Mouse (Mus musculus) adrenal gland, postnatal 14 days (tissue): ENCODE data around the gene Aff3. TPM values are rescaled to one million over a fixed set of nuclear protein-coding genes. Genes with fewer than 3 reads are reported as not detected.
"Not testable (repeated sequence)": the region's sequence is repeated elsewhere in the genome, so short reads cannot be mapped to it uniquely, and the experiment has no call there.

ENCODE experiments used
- DNase-seq: peaks from one replicate; pipeline ENCODE4 v3.0.0; 2021; ENCODE audit warnings: mixed read lengths
- total RNA-seq: library from RNA; stranded (reverse); gene quantifications from 2 replicates; pipeline ENCODE4 v1.2.3, GENCODE M21; 2021

Aff3 gene
- total RNA-seq, 1 experiment from 2014 or later, result 6.2 TPM

- DNase-seq, result no peak
Measured at GRCm38 (mm10) chr1:38436471-38437340, 228.0 kb downstream of the Aff3 start.

GRCm38 (mm10) chr1:38430311-38430710 is 234.4 kb downstream of the Aff3 start:
- not testable (repeated sequence) for DNase-seq

- no peak for DNase-seq
Measured at GRCm38 (mm10) chr1:38428708-38429683, 235.8 kb downstream of the Aff3 start.

- DNase-seq, result no peak
Measured at GRCm38 (mm10) chr1:38422921-38423320, 241.8 kb downstream of the Aff3 start.

GRCm38 (mm10) chr1:38419331-38419730 is 245.4 kb downstream of the Aff3 start:
- no peak for DNase-seq

GRCm38 (mm10) chr1:38418181-38419032 is 246.3 kb downstream of the Aff3 start:
- no peak for DNase-seq

GRCm38 (mm10) chr1:38417196-38417595 is 247.6 kb downstream of the Aff3 start:
- no peak for DNase-seq

- DNase-seq, result no peak
Measured at GRCm38 (mm10) chr1:38415511-38415910, 249.2 kb downstream of the Aff3 start.

GRCm38 (mm10) chr1:38411106-38411505 is 253.6 kb downstream of the Aff3 start:
- no peak for DNase-seq

GRCm38 (mm10) chr1:38410457-38410856 is 254.3 kb downstream of the Aff3 start:
- no peak for DNase-seq

- no peak for DNase-seq
Measured at GRCm38 (mm10) chr1:38408241-38408640, 256.5 kb downstream of the Aff3 start.

- peak; percentile 32 for DNase-seq
Measured at GRCm38 (mm10) chr1:38403781-38404180, 261.0 kb downstream of the Aff3 start.

- DNase-seq, result no peak
Measured at GRCm38 (mm10) chr1:38401856-38402255, 262.9 kb downstream of the Aff3 start.

GRCm38 (mm10) chr1:38399269-38399668 is 265.5 kb downstream of the Aff3 start:
- DNase-seq, result peak; percentile 15

- peak; percentile 67 for DNase-seq
Measured at GRCm38 (mm10) chr1:38398566-38398965, 266.2 kb downstream of the Aff3 start.

- no peak for DNase-seq
Measured at GRCm38 (mm10) chr1:38395194-38395681, 269.5 kb downstream of the Aff3 start.

GRCm38 (mm10) chr1:38394493-38394892 is 270.3 kb downstream of the Aff3 start:
- no peak for DNase-seq

GRCm38 (mm10) chr1:38393516-38393915 is 271.2 kb downstream of the Aff3 start:
- DNase-seq, result no peak

- peak; percentile 81 for DNase-seq
Measured at GRCm38 (mm10) chr1:38392928-38393327, 271.8 kb downstream of the Aff3 start.

- DNase-seq, result no peak
Measured at GRCm38 (mm10) chr1:38390886-38391249, 273.9 kb downstream of the Aff3 start.

- DNase-seq, result no peak
Measured at GRCm38 (mm10) chr1:38390235-38390885, 274.4 kb downstream of the Aff3 start.
